Comparison of ENCODE assay signal across 8 mouse cellular contexts in the genomic region with DNA sequence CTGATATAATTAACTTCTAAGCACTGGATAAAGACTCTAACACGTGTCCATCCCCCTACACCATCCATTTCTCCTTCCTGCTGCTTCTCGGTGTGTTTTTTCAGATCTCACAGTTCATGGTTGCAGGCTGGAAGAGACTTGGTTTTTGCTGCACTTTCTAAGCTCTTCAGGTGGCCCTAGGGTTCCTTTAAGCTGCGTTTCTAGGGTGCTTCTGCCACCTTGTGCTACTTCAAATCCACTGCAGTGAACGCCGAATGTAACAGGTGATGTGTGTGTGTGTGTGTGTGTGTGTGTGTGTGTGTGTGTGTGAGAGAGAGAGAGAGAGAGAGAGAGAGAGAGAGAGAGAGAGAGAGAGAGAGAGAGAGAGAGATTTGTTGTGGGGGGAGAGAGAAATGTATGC.
DNase-seq lines count a peak whose midpoint lies in the region; ATAC-seq and TF ChIP-seq lines count a peak whose summit lies in the region.

No protein-coding gene starts in this region.

- in situ Hi-C loops in CH12.LX (cut with MboI; ENCODE audit: low pct_ligation_motif_present, low pct_unique_long_range_greater_than_20kb, low sequenced_read_pairs), result loop anchor here (5.0 to 25.0 kb wide), 2 partner anchors 138 to 498 kb away; no protein-coding TSS in a partner anchor

- H3K4me3 ChIP-seq in forebrain, embryonic 16.5 days (replicated peaks; ENCODE audit: low read length), result no peak overlapping the region
- no peak overlapping the region for H3K4me3 ChIP-seq in forebrain, embryonic 10.5 days
- no peak overlapping the region for H3K4me3 ChIP-seq in CH12.LX (replicated peaks in 1 of 3; ENCODE audit: low read depth in 2 of 3, low read length in 2 of 3, poor library complexity in 1 of 3)
- H3K4me3 ChIP-seq in lung, postnatal 0 days (ENCODE audit: low read depth, low read length), result peak overlapping the region; percentile 15; the same call in 1 of the 2 replicates

- DNase-seq in forebrain, embryonic 10.5 days (ENCODE audit: extremely low spot score, low spot score), result no peak
- DNase-seq in CH12.LX (ENCODE audit: extremely low read depth), result peak; percentile 44
- peak; percentile 35 for DNase-seq in heart, postnatal 4 days
- peak; percentile 83 for DNase-seq in lung, postnatal 0 days (ENCODE audit: low spot score)
- DNase-seq in gastrocnemius, postnatal 10 days, result no peak
- DNase-seq in left cerebral cortex, postnatal 36 days (ENCODE audit: low spot score in 2 of 2), result no peak

- peak; percentile 65 for TF ChIP-seq RAD21 in CH12.LX (IDR thresholded peaks at IDR 0.05; ENCODE audit: low read depth, low read length)

- no peaks in the 10 kb centered on the region for H3K9me3 ChIP-seq in forebrain, embryonic 16.5 days (ENCODE audit: control insufficient read depth, low read length)
- H3K9me3 ChIP-seq in forebrain, embryonic 10.5 days, result no peaks in the 10 kb centered on the region
- no peaks in the 10 kb centered on the region for H3K9me3 ChIP-seq in CH12.LX (replicated peaks; ENCODE audit: low read length)
- H3K9me3 ChIP-seq in lung, postnatal 0 days (ENCODE audit: low read length), result no peaks in the 10 kb centered on the region

- dilution Hi-C loops in CH12.LX (cut with MboI; ENCODE audit: extremely low pct_ligation_motif_present, extremely low pct_unique_long_range_greater_than_20kb, low sequenced_read_pairs), result no loop called here

- no peak for TF ChIP-seq POLR2A in CH12.LX (IDR thresholded peaks at IDR 0.05; ENCODE audit: low read depth, low read length)

- intact Hi-C loops in left cerebral cortex, postnatal 36 days (cut with DNase I), result loop anchor here (2.0 to 10.0 kb wide), 4 partner anchors 135 to 641 kb away; no protein-coding TSS in a partner anchor

- H3K36me3 ChIP-seq in forebrain, embryonic 16.5 days (ENCODE audit: control insufficient read depth, insufficient read depth), result no peaks in the 10 kb centered on the region
- H3K36me3 ChIP-seq in forebrain, embryonic 10.5 days (replicated peaks), result no peaks in the 10 kb centered on the region
- H3K36me3 ChIP-seq in CH12.LX (replicated peaks in 1 of 2; ENCODE audit: control insufficient read depth in 1 of 2, insufficient read depth in 1 of 2, low read length in 1 of 2), result no peaks in the 10 kb centered on the region
- no peaks in the 10 kb centered on the region for H3K36me3 ChIP-seq in lung, postnatal 0 days (ENCODE audit: insufficient read depth, low read length)

- H3K27ac ChIP-seq in forebrain, embryonic 16.5 days (ENCODE audit: low read length), result no peak overlapping the region
- H3K27ac ChIP-seq in forebrain, embryonic 10.5 days, result no peak overlapping the region
- no peak overlapping the region for H3K27ac ChIP-seq in CH12.LX (ENCODE audit: insufficient read depth, low read depth)
- no peak overlapping the region for H3K27ac ChIP-seq in lung, postnatal 0 days (ENCODE audit: low read length)

- TF ChIP-seq EP300 in CH12.LX (IDR thresholded peaks at IDR 0.05; ENCODE audit: low read length), result no peak
- TF ChIP-seq EP300 in lung, postnatal 0 days (IDR thresholded peaks at IDR 0.05), result no peak; the same call in 1 of the 2 replicates

- peak in 1 of 2 experiments; percentile 59; a peak in 2 of 4 replicates for TF ChIP-seq CTCF in CH12.LX (conservative IDR thresholded peaks at IDR 0.05 in 1 of 2, IDR thresholded peaks at IDR 0.05 in 1 of 2; ENCODE audit: low read depth in 2 of 2, low read length in 2 of 2)
- peak; percentile 77 for TF ChIP-seq CTCF in lung, postnatal 0 days (IDR thresholded peaks at IDR 0.05)

- H3K27me3 ChIP-seq in forebrain, embryonic 16.5 days (replicated peaks; ENCODE audit: control insufficient read depth, insufficient read depth, low read length), result no peaks in the 10 kb centered on the region
- no peaks in the 10 kb centered on the region for H3K27me3 ChIP-seq in forebrain, embryonic 10.5 days (ENCODE audit: poor library complexity, severe bottlenecking)
- no peaks in the 10 kb centered on the region for H3K27me3 ChIP-seq in CH12.LX (replicated peaks)
- no peaks in the 10 kb centered on the region for H3K27me3 ChIP-seq in lung, postnatal 0 days (replicated peaks; ENCODE audit: insufficient read depth, low read length)

- no peaks in the 10 kb centered on the region; the same call in 1 of the 2 replicates for H3K4me1 ChIP-seq in forebrain, embryonic 16.5 days (replicated peaks; ENCODE audit: control insufficient read depth, insufficient read depth, low read length)
- H3K4me1 ChIP-seq in forebrain, embryonic 10.5 days, result peaks cover 51% of the 10 kb centered on the region
- H3K4me1 ChIP-seq in CH12.LX (ENCODE audit: control insufficient read depth in 1 of 2, insufficient read depth in 2 of 2), result peaks cover 0 to 9% of the 10 kb centered on the region in 2 experiments; a peak in 2 of 4 replicates
- H3K4me1 ChIP-seq in lung, postnatal 0 days (ENCODE audit: insufficient read depth, low read depth, low read length), result peaks cover 5% of the 10 kb centered on the region; the same call in 1 of the 2 replicates

- ATAC-seq in forebrain, embryonic 16.5 days, result peak; percentile 57
- peak; percentile 85 for ATAC-seq in lung, postnatal 0 days
- ATAC-seq in monocyte, adult 5-6 weeks (replicated peaks; ENCODE audit: insufficient number of reproducible peaks, low FRiP score, low TSS enrichment, poor library complexity, severe bottlenecking), result no peak

- WGBS in forebrain, embryonic 16.5 days, result 24% methylated on average over 5 of the region's 5 CpGs
- 34% methylated on average over 5 of the region's 5 CpGs for WGBS in forebrain, embryonic 10.5 days
- 16% methylated on average over 5 of the region's 5 CpGs for WGBS in lung, postnatal 0 days

- H3K4me2 ChIP-seq in forebrain, embryonic 16.5 days (ENCODE audit: low read length), result no peak overlapping the region
- H3K4me2 ChIP-seq in CH12.LX (ENCODE audit: insufficient read depth, low read depth, poor library complexity, severe bottlenecking), result no peak overlapping the region
- peak overlapping the region; percentile 43 for H3K4me2 ChIP-seq in lung, postnatal 0 days (replicated peaks; ENCODE audit: low read depth, low read length)

- no peak overlapping the region for H3K9ac ChIP-seq in forebrain, embryonic 16.5 days (replicated peaks; ENCODE audit: low read depth, low read length)
- H3K9ac ChIP-seq in CH12.LX (ENCODE audit: insufficient read depth, low read depth), result no peak overlapping the region
- no peak overlapping the region for H3K9ac ChIP-seq in lung, postnatal 0 days (replicated peaks; ENCODE audit: low read depth)

- H3K79me2 ChIP-seq in CH12.LX (replicated peaks; ENCODE audit: control insufficient read depth, extremely low read depth, insufficient read depth, poor library complexity, severe bottlenecking), result no peaks in the 10 kb centered on the region

TF ChIP-seq in CH12.LX, 34 proteins besides CTCF, POLR2A, EP300 and RAD21:
- TF ChIP-seq USF1 (IDR thresholded peaks at IDR 0.05; ENCODE audit: low read depth, low read length), result no peak
- peak; percentile 57 for TF ChIP-seq SMC3 (IDR thresholded peaks at IDR 0.05; ENCODE audit: low read depth, low read length)
- TF ChIP-seq JUN (IDR thresholded peaks at IDR 0.05; ENCODE audit: insufficient read depth, low read depth, low read length), result no peak
TF ChIP-seq in CH12.LX: peak in this region for 1.

Comparison
In these comparisons a context has a peak if more than half of its experiments do, and no peak if none do; other contexts are left out.
1. DNase-seq: peak in CH12.LX (single experiment), heart, postnatal 4 days (single experiment) and lung, postnatal 0 days (single experiment); none in forebrain, embryonic 10.5 days (single experiment), gastrocnemius, postnatal 10 days (single experiment) and left cerebral cortex, postnatal 36 days (0 of 2).